In the genomic region with DNA sequence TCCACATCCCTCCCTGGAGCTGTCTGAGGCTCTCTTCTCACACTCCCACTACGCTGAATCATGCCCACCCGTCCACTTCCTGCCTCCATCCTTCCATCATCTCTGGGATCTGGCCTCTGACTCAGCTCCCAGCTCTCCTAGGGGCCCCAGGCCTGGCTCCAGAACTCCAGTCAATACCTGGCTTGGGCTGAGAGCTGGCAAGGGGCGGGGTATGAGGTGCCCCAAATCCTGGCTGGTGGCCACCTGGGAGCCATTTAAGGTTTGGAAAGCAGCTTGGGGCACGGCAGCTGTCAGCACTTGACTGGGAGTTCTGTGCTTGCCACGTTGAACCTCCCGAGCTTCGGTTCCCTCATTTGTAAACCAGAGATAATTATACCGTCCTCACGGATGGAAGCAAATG, we compare ENCODE assay signal across 9 mouse cellular contexts. TPM values are rescaled to one million over a fixed set of nuclear protein-coding genes. Genes with fewer than 3 reads are reported as not detected.
DNase-seq lines count a peak whose midpoint lies in the region; ATAC-seq and TF ChIP-seq lines count a peak whose summit lies in the region.
"Had no signal": no experiment of that assay in that cellular context is flagged by ENCODE, and none has a peak within 500 bp of the region (broad histone marks: within the 10 kb centered on the region; RNA-seq: fewer than 3 reads in every experiment).

No protein-coding gene starts in this region.

- H3K4me1 ChIP-seq in hindbrain, postnatal 0 days (ENCODE audit: insufficient read depth, low read length) = peaks cover 13% of the 10 kb centered on the region
- H3K4me1 ChIP-seq in hindbrain, embryonic 13.5 days (replicated peaks) = peaks cover 29% of the 10 kb centered on the region
- peaks cover 15% of the 10 kb centered on the region for H3K4me1 ChIP-seq in embryonic facial prominence, embryonic 12.5 days
- peaks cover 47% of the 10 kb centered on the region for H3K4me1 ChIP-seq in heart, embryonic 12.5 days (replicated peaks)
- peaks cover 23% of the 10 kb centered on the region for H3K4me1 ChIP-seq in limb, embryonic 15.5 days

- H3K9ac ChIP-seq in hindbrain, postnatal 0 days (replicated peaks; ENCODE audit: low read length) = no peak overlapping the region
- no peak overlapping the region for H3K9ac ChIP-seq in hindbrain, embryonic 13.5 days
- no peak overlapping the region; the same call in 1 of the 2 replicates for H3K9ac ChIP-seq in embryonic facial prominence, embryonic 12.5 days
- 0 out of 2 replicates have a peak overlapping the region, but pooled peaks have one; percentile 8 for H3K9ac ChIP-seq in heart, embryonic 12.5 days
- no peak overlapping the region for H3K9ac ChIP-seq in limb, embryonic 15.5 days
- H3K9ac ChIP-seq: liver, embryonic 15.5 days had no signal

- no peak overlapping the region for H3K4me3 ChIP-seq in hindbrain, postnatal 0 days (ENCODE audit: low read length)
- H3K4me3 ChIP-seq in hindbrain, embryonic 13.5 days = no peak overlapping the region
- no peak overlapping the region for H3K4me3 ChIP-seq in embryonic facial prominence, embryonic 12.5 days
- no peak overlapping the region for H3K4me3 ChIP-seq in heart, embryonic 12.5 days
- no peak overlapping the region for H3K4me3 ChIP-seq in limb, embryonic 15.5 days
- H3K4me3 ChIP-seq: liver, embryonic 15.5 days had no signal

- no peak for TF ChIP-seq CTCF in hindbrain, postnatal 0 days (IDR thresholded peaks at IDR 0.05; ENCODE audit: low read depth)

- ATAC-seq in hindbrain, postnatal 0 days = no peak
- no peak for ATAC-seq in hindbrain, embryonic 13.5 days (ENCODE audit: low FRiP score)
- ATAC-seq in embryonic facial prominence, embryonic 12.5 days (ENCODE audit: insufficient number of reproducible peaks, insufficient read depth, low FRiP score, low TSS enrichment) = no peak
- ATAC-seq in heart, embryonic 12.5 days (ENCODE audit: insufficient number of reproducible peaks, low FRiP score) = 0 out of 2 replicates have a peak, but pooled peaks have one; percentile 43
- no peak for ATAC-seq in limb, embryonic 15.5 days (ENCODE audit: insufficient number of reproducible peaks, low FRiP score, low TSS enrichment, low read depth)
- no peak for ATAC-seq in megakaryocyte, adult 5-6 weeks (ENCODE audit: poor library complexity, severe bottlenecking)

- H3K9me3 ChIP-seq in hindbrain, postnatal 0 days (ENCODE audit: low read length) = no peaks in the 10 kb centered on the region
- no peaks in the 10 kb centered on the region for H3K9me3 ChIP-seq in hindbrain, embryonic 13.5 days
- H3K9me3 ChIP-seq in embryonic facial prominence, embryonic 12.5 days = no peaks in the 10 kb centered on the region
- no peaks in the 10 kb centered on the region for H3K9me3 ChIP-seq in heart, embryonic 12.5 days (replicated peaks)
- H3K9me3 ChIP-seq in limb, embryonic 15.5 days = no peaks in the 10 kb centered on the region
- H3K9me3 ChIP-seq: liver, embryonic 15.5 days had no signal

- H3K4me2 ChIP-seq in hindbrain, postnatal 0 days (ENCODE audit: low read depth, low read length) = no peak overlapping the region
- H3K4me2 ChIP-seq in hindbrain, embryonic 13.5 days = no peak overlapping the region
- H3K4me2 ChIP-seq in embryonic facial prominence, embryonic 12.5 days (replicated peaks) = no peak overlapping the region
- H3K4me2 ChIP-seq in heart, embryonic 12.5 days = peak overlapping the region; percentile 8; the same call in 1 of the 2 replicates
- H3K4me2 ChIP-seq in limb, embryonic 15.5 days = no peak overlapping the region
- H3K4me2 ChIP-seq: liver, embryonic 15.5 days had no signal

- H3K27ac ChIP-seq in hindbrain, postnatal 0 days = peak overlapping the region; percentile 26; the same call in 1 of the 2 replicates
- no peak overlapping the region for H3K27ac ChIP-seq in hindbrain, embryonic 13.5 days
- 0 out of 2 replicates have a peak overlapping the region, but pooled peaks have one; percentile 23 for H3K27ac ChIP-seq in embryonic facial prominence, embryonic 12.5 days
- H3K27ac ChIP-seq in heart, embryonic 12.5 days (ENCODE audit: poor library complexity, severe bottlenecking) = peak overlapping the region; percentile 82
- peak overlapping the region; percentile 35 for H3K27ac ChIP-seq in limb, embryonic 15.5 days
- H3K27ac ChIP-seq: liver, embryonic 15.5 days had no signal

- H3K27me3 ChIP-seq in hindbrain, postnatal 0 days (ENCODE audit: insufficient read depth, low read length) = peaks cover 2% of the 10 kb centered on the region; the same call in 1 of the 2 replicates
- peaks cover 35% of the 10 kb centered on the region for H3K27me3 ChIP-seq in hindbrain, embryonic 13.5 days
- peaks cover 21% of the 10 kb centered on the region for H3K27me3 ChIP-seq in embryonic facial prominence, embryonic 12.5 days
- peaks cover 16% of the 10 kb centered on the region for H3K27me3 ChIP-seq in heart, embryonic 12.5 days (replicated peaks)
- peaks cover 16% of the 10 kb centered on the region for H3K27me3 ChIP-seq in limb, embryonic 15.5 days

- 38% methylated on average over 9 of the region's 9 CpGs for WGBS in hindbrain, postnatal 0 days
- 74% methylated on average over 9 of the region's 9 CpGs for WGBS in hindbrain, embryonic 13.5 days
- WGBS in embryonic facial prominence, embryonic 12.5 days = 61% methylated on average over 9 of the region's 9 CpGs
- WGBS in heart, embryonic 12.5 days = 25% methylated on average over 9 of the region's 9 CpGs
- 53% methylated on average over 9 of the region's 9 CpGs for WGBS in limb, embryonic 15.5 days

- H3K36me3 ChIP-seq in hindbrain, postnatal 0 days (ENCODE audit: insufficient read depth, low read length) = no peaks in the 10 kb centered on the region; the same call in 1 of the 2 replicates
- peaks cover 20% of the 10 kb centered on the region for H3K36me3 ChIP-seq in hindbrain, embryonic 13.5 days
- H3K36me3 ChIP-seq in embryonic facial prominence, embryonic 12.5 days = 0 out of 2 replicates have a peak, but pooled peaks cover 14% of the 10 kb centered on the region
- H3K36me3 ChIP-seq in heart, embryonic 12.5 days = peaks cover 52% of the 10 kb centered on the region
- peaks cover 27% of the 10 kb centered on the region for H3K36me3 ChIP-seq in limb, embryonic 15.5 days
- H3K36me3 ChIP-seq: liver, embryonic 15.5 days had no signal

- no peak for DNase-seq in hindbrain, postnatal 0 days (ENCODE audit: low spot score)
- no peak for DNase-seq in urinary bladder, postnatal 10 days (ENCODE audit: low spot score)
- no peak for DNase-seq in spleen, postnatal 36 days (ENCODE audit: low spot score in 2 of 2)

RNA-seq across cellular contexts. Expression of a gene that starts 18.0 kb away (rescaled TPM):
- 50.4 and 52.7 TPM in 2 replicates for total RNA-seq in hindbrain, postnatal 0 days (2014; rRNA removed)
- 19.2 and 19.9 TPM in 2 replicates for polyA plus RNA-seq in hindbrain, postnatal 0 days (2015; fragmentation: Nextera tagmentation; extraction: Ambion mirVana)
- polyA plus RNA-seq in hindbrain, embryonic 13.5 days (2015; fragmentation: Nextera tagmentation; extraction: Ambion mirVana) = 15.9 and 16.0 TPM in 2 replicates
- 26.1 and 26.7 TPM in 2 replicates for polyA plus RNA-seq in embryonic facial prominence, embryonic 12.5 days (2016; fragmentation: Nextera tagmentation; extraction: Ambion mirVana)
- 61.5 and 67.4 TPM in 2 replicates for polyA plus RNA-seq in heart, embryonic 12.5 days (2016; fragmentation: Nextera tagmentation; extraction: Ambion mirVana)
- 15.4 and 16.3 TPM in 2 replicates for polyA plus RNA-seq in limb, embryonic 15.5 days (2015; fragmentation: Nextera tagmentation; extraction: Ambion mirVana)
- total RNA-seq in megakaryocyte, adult 5-6 weeks (2015) = not detected in 2 replicates
- total RNA-seq in megakaryocyte, adult 5-6 weeks (2017) = 0.11 TPM in 1 of 2 replicates, not detected in the other

RNA-seq across cellular contexts. Expression of a gene that starts 33.0 kb away (rescaled TPM):
- 2.6 and 6.9 TPM in 2 replicates for total RNA-seq in hindbrain, postnatal 0 days (2014; rRNA removed)
- polyA plus RNA-seq in hindbrain, postnatal 0 days (2015; fragmentation: Nextera tagmentation; extraction: Ambion mirVana) = 1.2 and 1.6 TPM in 2 replicates
- 1.8 and 2.9 TPM in 2 replicates for polyA plus RNA-seq in hindbrain, embryonic 13.5 days (2015; fragmentation: Nextera tagmentation; extraction: Ambion mirVana)
- polyA plus RNA-seq in embryonic facial prominence, embryonic 12.5 days (2016; fragmentation: Nextera tagmentation; extraction: Ambion mirVana) = 15.9 and 20.1 TPM in 2 replicates
- 500 and 521 TPM in 2 replicates for polyA plus RNA-seq in heart, embryonic 12.5 days (2016; fragmentation: Nextera tagmentation; extraction: Ambion mirVana)
- polyA plus RNA-seq in limb, embryonic 15.5 days (2015; fragmentation: Nextera tagmentation; extraction: Ambion mirVana) = 74.4 and 227 TPM in 2 replicates
- not detected in 2 replicates for total RNA-seq in megakaryocyte, adult 5-6 weeks (2015)
- not detected in 2 replicates for total RNA-seq in megakaryocyte, adult 5-6 weeks (2017)

RNA-seq across cellular contexts. Expression of a gene that starts 42.6 kb away (rescaled TPM):
- total RNA-seq in hindbrain, postnatal 0 days (2014; rRNA removed) = 88.0 and 96.8 TPM in 2 replicates
- polyA plus RNA-seq in hindbrain, postnatal 0 days (2015; fragmentation: Nextera tagmentation; extraction: Ambion mirVana) = 59.9 and 63.1 TPM in 2 replicates
- 84.0 and 84.4 TPM in 2 replicates for polyA plus RNA-seq in hindbrain, embryonic 13.5 days (2015; fragmentation: Nextera tagmentation; extraction: Ambion mirVana)
- polyA plus RNA-seq in embryonic facial prominence, embryonic 12.5 days (2016; fragmentation: Nextera tagmentation; extraction: Ambion mirVana) = 61.1 and 64.6 TPM in 2 replicates
- 67.7 and 69.1 TPM in 2 replicates for polyA plus RNA-seq in heart, embryonic 12.5 days (2016; fragmentation: Nextera tagmentation; extraction: Ambion mirVana)
- 94.6 and 97.0 TPM in 2 replicates for polyA plus RNA-seq in limb, embryonic 15.5 days (2015; fragmentation: Nextera tagmentation; extraction: Ambion mirVana)
- 71.8 and 79.4 TPM in 2 replicates for total RNA-seq in megakaryocyte, adult 5-6 weeks (2015)
- total RNA-seq in megakaryocyte, adult 5-6 weeks (2017) = 56.5 and 58.9 TPM in 2 replicates

RNA-seq across cellular contexts. Expression of a gene that starts 57.1 kb away (rescaled TPM):
- total RNA-seq in hindbrain, postnatal 0 days (2014; rRNA removed) = 71.4 and 74.1 TPM in 2 replicates
- polyA plus RNA-seq in hindbrain, postnatal 0 days (2015; fragmentation: Nextera tagmentation; extraction: Ambion mirVana) = 17.0 and 21.0 TPM in 2 replicates
- polyA plus RNA-seq in hindbrain, embryonic 13.5 days (2015; fragmentation: Nextera tagmentation; extraction: Ambion mirVana) = 25.9 and 29.3 TPM in 2 replicates
- polyA plus RNA-seq in embryonic facial prominence, embryonic 12.5 days (2016; fragmentation: Nextera tagmentation; extraction: Ambion mirVana) = 0.64 and 0.76 TPM in 2 replicates
- polyA plus RNA-seq in heart, embryonic 12.5 days (2016; fragmentation: Nextera tagmentation; extraction: Ambion mirVana) = 0.24 and 0.33 TPM in 2 replicates
- 0.14 TPM in 2 replicates for polyA plus RNA-seq in limb, embryonic 15.5 days (2015; fragmentation: Nextera tagmentation; extraction: Ambion mirVana)
- not detected in 2 replicates for total RNA-seq in megakaryocyte, adult 5-6 weeks (2015)
- not detected in 2 replicates for total RNA-seq in megakaryocyte, adult 5-6 weeks (2017)
